Mouse (Mus musculus): ENCODE data around the gene Psmc6. TPM values are rescaled to one million over a fixed set of nuclear protein-coding genes. Genes with fewer than 3 reads are reported as not detected.

The Psmc6 gene
- total RNA-seq, 2 experiments from 2014 or later: 98.3 to 105 TPM

- DNase-seq (ENCODE audit: low spot score in 2 of 2): no peak
Measured at GRCm38 (mm10) chr14:45329018-45329588, 485 bp upstream of the Psmc6 start.

GRCm38 (mm10) chr14:45350931-45351859 lies 21.6 kb downstream of the Psmc6 start, which contains the start of gene Styx:
Gene Styx, plus strand, starts transcription at chr14:45351093.
- DNase-seq (ENCODE audit: low spot score in 2 of 2): peak; percentile 89 to 95

- peak in 1 of 2 experiments; percentile 41 for DNase-seq (ENCODE audit: low spot score in 2 of 2)
Measured at GRCm38 (mm10) chr14:45364211-45365195, 34.9 kb downstream of the Psmc6 start.

- DNase-seq (ENCODE audit: low spot score in 2 of 2): no peak
Measured at GRCm38 (mm10) chr14:45365196-45365587, 35.6 kb downstream of the Psmc6 start.

- no peak for DNase-seq (ENCODE audit: low spot score in 2 of 2)
Measured at GRCm38 (mm10) chr14:45378771-45379170, 49.2 kb downstream of the Psmc6 start.

GRCm38 (mm10) chr14:45380756-45381155 lies 51.2 kb downstream of the Psmc6 start:
- no peak for DNase-seq (ENCODE audit: low spot score in 2 of 2)

- DNase-seq (ENCODE audit: low spot score in 2 of 2): no peak
Measured at GRCm38 (mm10) chr14:45382912-45383311, 53.3 kb downstream of the Psmc6 start.

GRCm38 (mm10) chr14:45385596-45385995 lies 56.0 kb downstream of the Psmc6 start:
- DNase-seq (ENCODE audit: low spot score in 2 of 2): no peak

GRCm38 (mm10) chr14:45387480-45387879 lies 57.9 kb downstream of the Psmc6 start:
- DNase-seq (ENCODE audit: low spot score in 2 of 2): no peak

- peak; percentile 76 to 85 for DNase-seq (ENCODE audit: low spot score in 2 of 2)
Measured at GRCm38 (mm10) chr14:45388345-45389181, 59.0 kb downstream of the Psmc6 start.

GRCm38 (mm10) chr14:45389194-45389593 lies 59.6 kb downstream of the Psmc6 start:
- DNase-seq (ENCODE audit: low spot score in 2 of 2): no peak

Other genes starting within 250 kb of the Psmc6 start
- gene Gpr137c, start 110.1 kb upstream of the Psmc6 start, total RNA-seq (2021): 10 to 100 TPM; 24.1 to 28.0 TPM
- gene Txndc16, start 109.5 kb upstream of the Psmc6 start, total RNA-seq (2021): 10 to 100 TPM; 67.3 to 68.1 TPM
- gene Ero1l, start 11.0 kb upstream of the Psmc6 start, total RNA-seq (2021): 10 to 100 TPM; 26.9 to 30.0 TPM
- gene Styx, start 21.3 kb downstream of the Psmc6 start, total RNA-seq (2021): 10 to 100 TPM; 18.7 to 18.8 TPM
- 10 to 100 TPM; 11.3 to 14.4 TPM for gene Gnpnat1, start 75.1 kb downstream of the Psmc6 start, total RNA-seq (2021)
- gene Fermt2, start 200.3 kb downstream of the Psmc6 start, total RNA-seq (2021): 100 to 1,000 TPM; 102 to 105 TPM